Mouse (Mus musculus) layer of hippocampus, postnatal 14 days (tissue): ENCODE measurements around the gene Smarca4. TPM values are rescaled to one million over a fixed set of nuclear protein-coding genes. Genes with fewer than 3 reads are reported as not detected.

Source experiments
- DNase-seq, 2 experiments: peaks; one replicate each; pipeline ENCODE4 v3.0.0; 2021 to 2022; ENCODE audit warnings: low spot score in 2 of 2, mixed read lengths in 1 of 2
- total RNA-seq, 2 experiments: library from RNA; stranded (reverse); gene quantifications; 2 replicates each; pipeline ENCODE4 v1.2.3; 2021

The Smarca4 gene
- total RNA-seq, 2 experiments from 2014 or later: 121 to 123 TPM

DNA sequence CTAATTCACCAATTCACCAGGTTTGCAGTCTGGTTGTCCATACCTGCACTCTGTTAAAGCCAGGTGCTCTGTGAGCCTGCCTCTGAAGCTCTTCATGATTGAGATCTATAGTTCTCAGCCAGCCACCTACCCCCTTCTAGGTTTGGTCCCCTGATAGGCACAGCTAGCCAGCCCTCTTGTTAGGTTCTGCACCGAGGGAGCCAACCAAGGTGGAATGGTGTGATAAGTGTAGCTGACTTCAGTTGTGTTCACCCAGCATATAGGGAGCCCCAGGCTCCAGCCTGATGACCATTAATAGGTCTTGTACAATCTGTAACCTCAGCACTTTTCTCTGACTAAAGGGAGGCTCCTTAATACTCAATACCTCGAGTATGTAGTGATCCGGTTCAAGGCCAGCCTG lies 15.8 kb upstream of the Smarca4 start:
- DNase-seq: no peak

DNA sequence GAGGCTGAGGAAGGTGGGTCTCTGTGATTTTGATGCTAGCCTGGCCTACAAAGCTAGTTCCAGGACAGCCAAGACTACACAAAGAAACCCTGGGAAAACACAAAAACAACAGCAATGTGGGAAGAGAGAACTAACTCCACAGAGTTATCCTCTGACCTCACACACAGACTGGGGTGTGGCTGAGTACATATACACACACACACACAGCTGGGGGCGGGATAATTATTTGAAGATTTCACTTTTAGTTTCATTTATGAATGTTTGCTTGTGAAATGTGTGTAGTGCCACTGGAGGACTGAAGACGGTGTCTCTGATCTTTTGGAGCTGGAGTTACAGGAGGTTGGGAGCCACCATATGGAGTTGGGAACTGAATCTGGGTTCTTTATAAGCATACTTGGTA lies 14.9 kb upstream of the Smarca4 start:
- DNase-seq: no peak

DNA sequence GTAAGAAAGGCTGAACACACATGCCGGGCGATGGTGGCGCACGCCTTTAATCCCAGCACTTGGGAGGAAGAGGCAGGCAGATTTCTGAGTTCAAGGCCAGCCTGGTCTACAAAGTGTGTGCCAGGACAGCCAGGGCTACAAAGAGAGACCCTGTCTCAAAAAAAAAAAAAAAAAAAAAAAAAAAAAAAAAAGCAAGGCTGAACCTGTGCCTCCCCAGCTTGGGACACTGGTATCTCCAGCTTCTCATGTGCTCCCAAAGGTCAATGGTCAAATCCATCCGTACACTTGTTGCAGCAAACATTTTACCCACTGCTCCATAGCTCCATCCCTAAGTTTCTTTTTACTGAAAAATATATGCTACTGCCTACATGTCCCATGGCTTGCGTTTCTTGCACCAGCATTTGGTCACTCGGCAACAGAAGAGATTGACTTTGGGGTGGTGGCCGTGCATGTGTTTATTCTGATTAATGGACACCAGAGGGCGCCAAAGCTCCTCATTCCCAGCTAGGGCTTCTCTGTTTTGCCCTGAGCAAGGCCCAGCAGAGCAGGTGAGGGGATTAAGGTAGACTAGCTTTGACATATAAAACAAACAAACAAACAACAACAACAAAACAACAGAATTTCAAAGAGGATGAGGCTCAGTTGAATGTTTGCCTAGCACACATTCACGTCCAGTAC lies 14.1 kb upstream of the Smarca4 start:
- peak; percentile 55 to 78 for DNase-seq

DNA sequence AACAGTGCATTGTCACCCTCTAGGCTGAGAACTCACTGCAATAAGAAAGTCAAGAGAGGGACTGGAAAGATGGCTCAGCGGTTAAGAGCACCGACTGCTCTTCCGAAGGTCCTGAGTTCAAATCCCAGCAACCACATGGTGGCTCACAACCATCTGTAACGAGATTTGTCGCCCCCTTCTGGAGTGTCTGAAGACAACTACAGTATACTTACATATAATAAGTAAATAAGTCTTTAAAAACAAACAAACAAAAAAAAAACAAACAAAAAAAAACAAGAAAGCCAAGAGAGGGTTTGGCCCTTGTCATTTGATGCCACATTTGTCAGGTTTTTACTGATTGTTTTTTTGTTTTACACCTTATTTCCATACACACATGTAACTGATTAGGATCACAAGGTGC lies 11.8 kb upstream of the Smarca4 start:
- DNase-seq: no peak

DNA sequence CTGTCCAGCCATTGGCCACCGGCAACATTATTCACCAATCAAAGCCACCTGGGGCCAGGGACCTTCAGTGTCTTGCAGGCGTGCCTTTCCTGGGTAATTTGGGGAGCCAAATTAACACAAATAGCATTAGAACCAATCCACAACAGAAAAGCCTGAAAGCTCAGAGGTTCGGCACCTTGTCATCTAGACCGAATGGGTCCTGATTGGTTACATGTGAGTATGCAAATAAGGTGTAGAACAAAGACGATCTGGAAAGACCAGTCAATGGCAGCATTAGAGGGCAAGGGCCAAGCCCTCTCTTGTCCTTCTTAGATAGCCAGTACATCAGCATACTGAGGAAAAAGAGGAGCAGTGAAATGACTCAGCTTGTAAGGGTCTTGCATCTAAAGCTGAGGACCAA lies 10.1 kb upstream of the Smarca4 start:
- no peak for DNase-seq

DNA sequence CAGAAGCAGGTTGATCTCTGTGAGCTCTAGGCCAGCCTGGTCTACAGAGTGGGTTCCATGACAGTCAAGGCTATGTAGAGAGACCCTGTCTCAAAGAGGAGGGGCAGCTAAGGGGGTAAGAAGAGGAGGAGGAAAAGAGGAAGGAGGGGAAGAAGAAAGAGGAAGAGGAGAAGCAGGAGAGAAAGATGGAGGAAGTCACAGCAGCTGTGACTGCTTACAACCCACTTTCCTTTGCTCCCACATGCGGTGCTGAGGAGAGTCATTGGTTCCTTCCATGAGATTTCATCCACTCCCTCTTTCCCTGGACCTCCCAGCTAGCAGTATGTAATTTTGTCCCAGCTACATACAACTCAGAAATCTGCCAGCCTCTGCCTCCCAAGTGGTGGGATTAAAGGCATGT lies 9.3 kb upstream of the Smarca4 start:
- DNase-seq: no peak

DNA sequence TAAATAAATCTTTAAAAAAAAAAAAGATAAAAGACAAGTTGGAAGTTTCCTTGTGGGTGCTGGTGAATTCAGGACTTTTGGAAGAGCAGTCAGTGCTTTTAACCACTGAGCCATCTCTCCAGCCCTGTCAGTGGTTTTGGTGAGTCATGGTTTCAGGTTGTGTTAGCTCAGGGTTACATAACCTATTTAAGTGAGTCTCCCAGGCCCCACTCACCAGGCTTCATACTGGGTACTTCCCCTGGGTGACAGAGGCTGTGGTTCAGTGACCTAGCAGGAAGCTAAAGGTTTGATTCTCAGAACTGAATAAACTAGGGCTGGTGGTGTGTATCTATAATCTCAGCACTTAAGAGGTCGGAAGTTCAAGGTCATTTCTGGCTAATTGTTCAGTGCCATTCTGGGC lies 6.1 kb upstream of the Smarca4 start:
- DNase-seq: no peak

DNA sequence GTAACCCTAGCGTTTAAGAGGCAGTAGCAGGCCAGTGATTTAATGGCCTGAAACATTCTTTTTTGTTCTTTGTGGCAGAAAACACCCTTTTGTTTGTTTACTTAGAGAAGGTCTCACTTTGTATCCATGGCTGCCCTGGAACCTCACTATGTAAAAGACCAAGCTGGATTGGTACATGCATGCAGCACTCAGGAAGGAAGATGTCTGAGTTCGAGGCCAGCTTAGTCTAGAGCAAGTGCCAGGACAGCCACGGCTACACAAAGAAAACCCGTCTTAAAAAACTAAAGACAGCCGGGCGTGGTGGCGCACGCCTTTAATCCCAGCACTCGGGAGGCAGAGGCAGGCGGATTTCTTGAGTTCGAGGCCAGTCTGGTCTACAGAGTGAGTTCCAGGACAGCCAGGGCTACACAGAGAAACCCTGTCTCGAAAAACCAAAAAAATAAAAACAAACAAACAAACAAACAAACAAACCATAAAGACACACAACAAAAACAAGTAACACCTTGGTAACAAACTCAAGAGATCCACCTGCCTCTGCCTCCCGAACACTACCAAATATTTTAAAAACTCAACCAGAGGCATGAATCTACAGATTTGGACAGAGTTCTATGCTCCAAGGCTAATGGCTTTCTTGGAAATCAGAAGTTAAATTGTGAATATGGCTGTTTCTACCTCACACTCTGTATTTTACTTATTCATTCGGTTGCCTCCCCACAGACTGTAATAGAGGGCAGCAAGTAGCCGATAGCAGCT lies 929 bp upstream of the Smarca4 start:
- DNase-seq: no peak

DNA sequence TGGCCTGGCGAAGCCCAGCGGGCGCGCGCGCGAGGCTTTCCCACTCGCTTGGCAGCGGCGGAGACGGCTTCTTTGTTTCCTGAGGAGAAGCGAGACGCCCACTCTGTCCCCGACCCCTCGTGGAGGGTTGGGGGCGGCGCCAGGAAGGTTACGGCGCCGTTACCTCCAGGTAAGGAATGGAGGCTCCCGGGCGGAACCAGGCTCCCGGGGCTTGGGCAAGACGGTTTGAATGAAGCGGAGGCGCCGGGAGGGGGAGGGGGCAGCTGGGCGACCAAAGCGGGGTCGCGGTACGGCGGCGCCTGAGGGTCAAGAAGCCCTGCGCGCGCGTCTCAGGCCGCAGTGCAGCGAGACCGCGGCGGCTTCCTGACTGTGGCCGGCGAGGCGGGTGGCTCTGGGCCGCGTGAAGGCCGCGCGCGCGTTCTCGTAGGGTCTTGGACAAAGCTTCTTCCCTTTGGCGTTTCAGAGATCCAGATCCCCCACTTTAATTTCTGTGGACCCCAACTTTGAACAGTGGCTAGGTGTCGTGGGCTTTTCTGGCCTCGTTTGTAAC lies 338 bp downstream of the Smarca4 start:
- DNase-seq: peak; percentile 86 to 89

DNA sequence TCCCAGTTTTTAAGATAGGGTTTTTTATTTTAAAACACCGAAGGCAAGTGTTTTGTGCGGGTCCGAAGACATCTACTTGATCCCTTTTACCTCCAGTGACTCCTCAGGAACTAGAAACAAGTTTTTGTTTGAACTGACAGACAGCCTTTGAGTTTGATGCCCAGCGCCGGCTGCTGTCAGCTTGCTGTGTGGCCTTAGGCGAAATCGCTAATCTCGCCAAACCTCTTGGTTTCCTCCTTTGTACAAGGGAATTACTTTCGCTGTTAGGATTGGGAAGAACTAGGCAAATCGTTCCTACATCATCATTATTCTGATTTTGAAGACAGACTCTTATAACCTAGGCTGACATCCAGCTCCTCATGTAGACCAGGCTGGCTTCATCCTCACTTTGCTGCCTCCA lies 1.1 kb downstream of the Smarca4 start:
- DNase-seq: no peak

DNA sequence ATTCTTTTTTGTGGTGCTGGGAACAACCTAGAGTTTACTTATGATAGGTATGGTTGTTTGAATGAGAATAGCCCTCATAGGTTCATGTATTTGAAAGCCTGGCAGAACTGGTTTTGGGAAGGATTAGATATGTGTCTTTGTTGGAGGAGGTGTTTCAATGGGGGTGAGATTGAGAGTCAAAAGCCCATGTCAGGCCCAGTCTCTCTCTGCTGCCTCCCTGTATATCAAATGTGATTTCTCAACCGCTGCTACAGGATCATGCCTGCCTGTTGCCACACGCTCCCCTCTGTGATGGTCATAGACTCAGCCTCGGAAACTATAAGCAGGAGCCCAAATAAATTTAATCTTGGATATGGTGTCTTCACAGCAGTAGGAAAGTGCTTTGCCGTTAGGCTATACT lies 4.3 kb downstream of the Smarca4 start:
- DNase-seq: no peak

DNA sequence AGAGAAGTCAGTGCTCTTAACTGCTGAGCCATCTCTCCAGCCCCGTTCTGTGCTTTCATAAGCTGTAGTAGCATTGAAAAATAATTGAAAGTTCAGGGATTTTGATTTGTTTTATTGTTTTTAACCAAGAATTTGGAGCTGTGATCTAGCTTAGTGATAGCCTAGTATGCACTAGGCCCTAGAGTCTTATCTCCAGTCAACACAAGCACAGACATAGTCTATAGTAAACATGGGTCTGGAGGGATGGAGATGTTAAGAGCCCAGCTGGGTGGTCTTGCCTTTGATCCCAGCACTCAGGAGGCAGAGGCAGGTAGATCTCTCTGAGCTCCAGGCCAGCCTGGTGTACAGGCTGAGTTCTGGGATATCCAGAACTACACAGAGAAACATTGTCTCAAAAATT lies 6.7 kb downstream of the Smarca4 start:
- DNase-seq: no peak

DNA sequence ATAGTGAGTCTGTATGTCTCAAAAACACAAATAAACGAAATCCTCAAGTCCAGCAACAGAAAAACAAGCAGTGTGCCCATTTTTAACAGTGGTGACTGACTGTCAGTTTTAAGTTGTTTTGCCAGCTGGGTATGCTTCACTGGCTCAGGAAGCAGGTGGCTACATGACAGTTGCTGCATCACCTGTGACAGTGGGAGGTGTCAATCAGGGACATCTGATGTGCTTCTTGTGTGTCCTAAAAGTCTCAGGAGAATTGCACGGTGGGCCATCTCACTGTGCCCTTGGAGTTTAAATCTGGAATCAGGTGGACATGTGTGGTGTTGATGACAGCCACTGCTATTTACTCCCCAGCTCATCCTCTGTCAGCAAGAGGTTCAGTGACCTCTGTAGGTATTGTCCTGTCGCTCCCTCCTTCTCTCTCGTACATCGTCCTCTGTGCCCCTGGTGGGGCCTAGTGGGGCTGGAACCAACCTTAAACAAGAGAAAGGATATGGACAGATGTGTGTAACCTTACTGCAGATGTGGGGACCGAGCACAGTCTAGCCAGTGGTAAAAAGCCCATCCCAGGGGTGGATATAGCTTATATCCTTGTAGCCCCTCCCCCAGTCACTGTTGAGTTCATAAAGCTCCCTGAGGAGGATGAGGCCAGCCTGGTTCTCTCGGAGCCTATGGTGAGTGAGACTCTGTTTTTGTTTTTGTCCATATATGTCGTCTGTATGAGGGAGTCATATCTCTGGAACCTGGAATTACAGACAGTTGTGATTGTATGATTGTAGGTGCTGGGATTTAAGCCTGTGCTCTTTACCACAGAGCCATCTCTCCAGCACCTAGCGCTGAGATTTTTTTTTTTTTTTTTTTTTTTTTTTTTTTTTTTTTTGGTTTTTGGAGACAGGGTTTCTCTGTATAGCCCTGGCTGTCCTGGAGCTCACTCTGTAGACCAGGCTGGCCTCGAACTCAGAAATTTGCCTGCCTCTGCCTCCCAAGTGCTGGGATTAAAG lies 9.7 kb downstream of the Smarca4 start:
- DNase-seq: no peak

DNA sequence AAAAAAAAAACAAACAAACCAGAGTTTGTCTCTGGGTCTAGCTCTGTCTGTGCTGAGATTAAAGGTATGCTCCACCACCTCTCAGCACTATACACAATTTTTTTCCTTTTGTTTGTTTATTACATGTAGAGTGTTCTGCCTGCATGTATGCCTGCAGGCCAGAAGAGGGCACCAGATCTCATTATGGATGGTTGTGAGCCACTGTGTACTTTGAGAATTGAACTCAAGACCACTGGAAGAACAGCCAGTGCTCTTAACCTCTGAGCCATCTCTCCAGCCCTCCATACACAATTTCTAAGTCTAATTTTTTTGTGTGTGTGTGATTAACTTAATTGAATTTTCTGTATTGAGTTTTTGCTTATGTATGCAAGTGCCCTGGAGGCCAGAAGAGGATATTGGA lies 10.6 kb downstream of the Smarca4 start:
- no peak for DNase-seq

DNA sequence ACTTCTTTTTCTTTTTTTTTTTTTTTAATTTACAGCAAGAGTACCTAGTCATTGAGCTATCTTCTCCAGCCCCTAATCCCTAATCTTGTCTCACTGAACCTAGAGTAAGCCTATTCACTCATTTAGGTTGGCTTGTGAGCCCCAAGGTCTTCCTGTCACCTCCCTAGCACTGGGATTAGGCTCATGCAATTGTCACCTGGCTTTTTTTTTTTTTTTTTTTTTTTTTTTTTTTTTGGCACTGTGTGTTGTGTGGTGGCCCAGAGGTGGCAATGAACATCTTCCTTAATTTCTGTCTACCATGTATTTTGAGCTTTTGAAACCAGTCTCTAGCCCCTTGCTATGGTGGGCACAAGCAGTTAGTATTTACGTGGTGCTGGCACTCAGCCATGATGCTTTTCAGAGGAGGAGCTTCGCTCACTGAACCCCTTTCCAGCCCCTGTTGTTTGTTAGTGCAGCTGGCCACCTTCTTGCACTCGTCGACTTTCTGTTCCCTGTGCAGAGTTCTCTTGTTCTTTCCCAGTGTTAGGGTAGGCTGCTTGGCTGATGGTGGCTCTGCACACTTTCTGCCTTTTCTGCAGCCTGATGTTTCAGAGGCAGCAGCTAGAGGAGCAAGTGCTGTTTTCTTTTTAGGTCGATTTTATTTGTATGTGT lies 11.3 kb downstream of the Smarca4 start:
- DNase-seq: no peak

DNA sequence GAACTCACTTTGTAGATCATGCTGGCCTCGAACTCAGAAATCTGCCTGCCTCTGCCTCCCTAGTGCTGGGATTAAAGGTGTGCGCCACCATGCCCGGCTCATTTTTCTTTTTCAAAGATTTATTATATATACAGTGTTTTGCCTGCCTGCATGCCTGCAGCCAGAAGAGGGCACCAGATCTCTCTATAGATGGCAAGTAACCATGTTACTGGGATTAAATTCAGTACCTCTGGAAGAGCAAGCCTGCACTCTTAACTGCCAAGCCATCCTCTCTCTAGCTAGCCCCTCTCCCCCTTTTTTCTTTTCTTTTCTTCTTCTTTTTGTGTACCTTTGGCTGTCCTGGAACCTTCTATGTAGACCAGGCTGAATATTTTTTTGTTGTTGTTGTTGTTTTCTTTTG lies 14.7 kb downstream of the Smarca4 start:
- peak in 1 of 2 experiments; percentile 44 for DNase-seq

DNA sequence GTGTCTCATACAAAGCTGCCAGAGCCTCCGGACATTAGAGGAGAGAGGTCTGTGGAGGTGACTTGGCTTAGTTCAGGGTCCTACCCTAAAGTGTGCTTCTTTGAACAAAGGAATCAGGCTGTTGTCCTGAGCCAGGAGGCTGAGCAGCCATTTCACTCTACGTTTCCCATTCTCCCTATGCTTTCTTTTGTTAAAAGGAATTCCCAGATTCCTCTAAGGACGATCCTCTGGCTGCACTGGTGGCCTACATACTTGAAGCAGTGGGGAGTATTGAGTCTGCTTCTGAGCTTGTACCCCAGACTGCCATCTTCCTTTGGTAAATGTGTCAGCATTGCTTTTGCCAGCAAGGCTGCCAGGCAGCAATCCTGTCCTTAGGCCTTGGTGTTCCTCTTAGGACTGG lies 17.1 kb downstream of the Smarca4 start:
- DNase-seq: no peak

DNA sequence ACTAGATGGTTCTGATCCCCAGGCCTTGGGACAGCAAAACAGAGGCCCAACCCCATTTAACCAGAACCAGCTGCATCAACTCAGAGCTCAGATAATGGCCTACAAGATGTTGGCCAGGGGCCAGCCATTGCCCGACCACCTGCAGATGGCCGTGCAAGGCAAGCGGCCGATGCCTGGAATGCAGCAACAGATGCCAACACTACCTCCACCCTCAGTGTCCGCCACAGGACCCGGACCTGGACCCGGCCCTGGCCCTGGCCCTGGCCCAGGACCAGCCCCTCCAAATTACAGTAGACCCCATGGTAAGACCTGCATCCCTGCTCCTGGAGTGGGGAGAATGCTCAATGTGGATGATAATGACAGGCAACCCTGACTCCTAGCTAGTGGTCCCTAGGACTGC lies 19.7 kb downstream of the Smarca4 start:
- no peak for DNase-seq

DNA sequence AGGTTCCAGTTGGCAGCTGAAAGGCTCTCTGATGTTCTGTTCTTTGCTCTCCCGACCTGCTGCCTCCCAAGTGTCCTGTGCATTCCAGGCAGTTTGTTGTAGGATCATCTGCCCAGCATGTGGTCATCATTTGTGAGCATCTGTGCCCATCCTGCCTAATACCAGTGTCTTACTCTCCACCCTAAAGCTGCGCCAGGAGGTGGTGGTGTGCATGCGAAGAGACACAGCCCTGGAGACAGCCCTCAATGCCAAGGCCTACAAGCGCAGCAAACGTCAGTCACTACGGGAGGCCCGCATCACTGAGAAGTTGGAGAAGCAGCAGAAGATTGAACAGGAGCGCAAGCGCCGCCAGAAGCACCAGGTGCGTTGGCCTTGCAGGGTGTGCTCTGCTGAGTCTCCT lies 23.1 kb downstream of the Smarca4 start:
- DNase-seq: no peak

DNA sequence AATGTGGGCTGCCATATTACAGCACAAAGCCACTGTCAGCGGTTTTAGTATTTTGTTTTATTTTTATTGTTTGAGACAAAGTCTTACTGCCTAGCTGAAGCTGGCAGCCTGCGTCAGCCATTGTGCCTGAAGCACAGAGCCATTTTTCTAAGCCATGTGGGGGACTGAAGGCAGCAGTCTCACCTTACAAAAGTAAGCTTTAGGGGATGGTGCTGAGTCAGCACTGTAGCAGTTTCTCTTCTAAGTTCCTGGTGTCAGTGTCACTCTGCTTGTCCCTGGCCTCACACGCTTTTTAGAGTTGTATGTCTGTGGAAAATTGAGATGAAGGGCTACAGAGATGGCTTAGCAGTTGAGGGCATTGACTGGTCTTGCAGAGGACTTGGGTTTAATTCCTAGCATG lies 30.4 kb downstream of the Smarca4 start:
- no peak for DNase-seq

DNA sequence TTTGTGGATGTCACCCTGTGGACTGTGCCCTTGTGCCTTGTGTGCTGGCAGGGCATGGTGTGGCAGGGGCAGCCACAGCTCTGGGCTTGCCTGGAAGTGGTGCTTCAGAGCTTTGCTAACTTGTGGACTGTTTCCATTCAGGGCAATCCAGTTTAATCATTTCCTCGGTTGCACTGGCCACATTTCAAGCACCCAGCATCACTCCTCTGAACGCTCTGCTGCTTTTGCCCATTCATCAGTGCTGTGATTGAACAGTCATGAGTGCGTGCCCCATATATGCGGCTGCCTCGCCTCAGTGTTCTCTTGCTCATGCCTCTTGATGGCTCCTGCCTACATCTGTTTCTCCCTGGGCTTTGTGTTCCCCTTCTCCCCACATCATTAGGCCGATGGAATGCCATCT lies 31.8 kb downstream of the Smarca4 start:
- no peak for DNase-seq
